Mouse (Mus musculus): Measurements from ENCODE around the gene Aox2. TPM values are rescaled to one million over a fixed set of nuclear protein-coding genes. Genes with fewer than 3 reads are reported as not detected.

The Aox2 gene
- total RNA-seq, 2 experiments from 2014 or later: not detected

- peak; percentile 87 for ATAC-seq (replicated peaks; ENCODE audit: low FRiP score, low TSS enrichment, poor library complexity, severe bottlenecking)
These were observed 114.6 kb downstream of the Aox2 start, which contains the start of gene Bzw1 for GRCm38 (mm10) chr1:58392652-58393283. Gene Bzw1, plus strand, starts transcription at chr1:58392898.

- peak; percentile 52 for ATAC-seq (replicated peaks; ENCODE audit: low FRiP score, low TSS enrichment, poor library complexity, severe bottlenecking)
These were observed 115.4 kb downstream of the Aox2 start for GRCm38 (mm10) chr1:58393284-58394195.

- no peak for ATAC-seq (replicated peaks; ENCODE audit: low FRiP score, low TSS enrichment, poor library complexity, severe bottlenecking)
These were observed 117.2 kb downstream of the Aox2 start for GRCm38 (mm10) chr1:58395341-58395740.

- no peak for ATAC-seq (replicated peaks; ENCODE audit: low FRiP score, low TSS enrichment, poor library complexity, severe bottlenecking)
These were observed 118.1 kb downstream of the Aox2 start for GRCm38 (mm10) chr1:58396179-58396578.

GRCm38 (mm10) chr1:58397731-58398130 is 119.6 kb downstream of the Aox2 start:
- no peak for ATAC-seq (replicated peaks; ENCODE audit: low FRiP score, low TSS enrichment, poor library complexity, severe bottlenecking)

- no peak for ATAC-seq (replicated peaks; ENCODE audit: low FRiP score, low TSS enrichment, poor library complexity, severe bottlenecking)
These were observed 123.3 kb downstream of the Aox2 start for GRCm38 (mm10) chr1:58401396-58401795.

- ATAC-seq (replicated peaks; ENCODE audit: low FRiP score, low TSS enrichment, poor library complexity, severe bottlenecking): no peak
These were observed 125.6 kb downstream of the Aox2 start for GRCm38 (mm10) chr1:58403745-58404144.

- ATAC-seq (replicated peaks; ENCODE audit: low FRiP score, low TSS enrichment, poor library complexity, severe bottlenecking): 0 out of 2 replicates have a peak, but pooled peaks have one; percentile 11
These were observed 129.2 kb downstream of the Aox2 start for GRCm38 (mm10) chr1:58407321-58407720.

- ATAC-seq (replicated peaks; ENCODE audit: low FRiP score, low TSS enrichment, poor library complexity, severe bottlenecking): no peak
These were observed 130.0 kb downstream of the Aox2 start for GRCm38 (mm10) chr1:58408141-58408540.

- no peak for ATAC-seq (replicated peaks; ENCODE audit: low FRiP score, low TSS enrichment, poor library complexity, severe bottlenecking)
These were observed 131.5 kb downstream of the Aox2 start for GRCm38 (mm10) chr1:58409553-58410197.

- ATAC-seq (replicated peaks; ENCODE audit: low FRiP score, low TSS enrichment, poor library complexity, severe bottlenecking): no peak
These were observed 132.1 kb downstream of the Aox2 start for GRCm38 (mm10) chr1:58410198-58410588.

GRCm38 (mm10) chr1:58410776-58411175 is 132.7 kb downstream of the Aox2 start:
- ATAC-seq (replicated peaks; ENCODE audit: low FRiP score, low TSS enrichment, poor library complexity, severe bottlenecking): no peak

- no peak for ATAC-seq (replicated peaks; ENCODE audit: low FRiP score, low TSS enrichment, poor library complexity, severe bottlenecking)
These were observed 137.3 kb downstream of the Aox2 start for GRCm38 (mm10) chr1:58415442-58415841.

GRCm38 (mm10) chr1:58416048-58416447 is 137.9 kb downstream of the Aox2 start:
- ATAC-seq (replicated peaks; ENCODE audit: low FRiP score, low TSS enrichment, poor library complexity, severe bottlenecking): no peak

- ATAC-seq (replicated peaks; ENCODE audit: low FRiP score, low TSS enrichment, poor library complexity, severe bottlenecking): no peak
These were observed 141.9 kb downstream of the Aox2 start for GRCm38 (mm10) chr1:58420032-58420431.

GRCm38 (mm10) chr1:58420961-58421360 is 142.8 kb downstream of the Aox2 start:
- ATAC-seq (replicated peaks; ENCODE audit: low FRiP score, low TSS enrichment, poor library complexity, severe bottlenecking): 0 out of 2 replicates have a peak, but pooled peaks have one; percentile 28

GRCm38 (mm10) chr1:58422879-58423278 is 144.8 kb downstream of the Aox2 start:
- ATAC-seq (replicated peaks; ENCODE audit: low FRiP score, low TSS enrichment, poor library complexity, severe bottlenecking): peak; percentile 56; the same call in 1 of the 2 replicates

GRCm38 (mm10) chr1:58423371-58424248 is 145.5 kb downstream of the Aox2 start, which contains the start of gene Clk1:
Gene Clk1, minus strand, starts transcription at chr1:58424066.
- peak; percentile 82 for ATAC-seq (replicated peaks; ENCODE audit: low FRiP score, low TSS enrichment, poor library complexity, severe bottlenecking)

- no peak for ATAC-seq (replicated peaks; ENCODE audit: low FRiP score, low TSS enrichment, poor library complexity, severe bottlenecking)
These were observed 146.4 kb downstream of the Aox2 start for GRCm38 (mm10) chr1:58424551-58424950.

Data from megakaryocyte-erythroid progenitor cell, adult 5-6 weeks (primary cell).